Mouse (Mus musculus) liver, embryonic 11.5 days (tissue): ENCODE results near the gene Ccdc121. TPM values are rescaled to one million over a fixed set of nuclear protein-coding genes. Genes with fewer than 3 reads are reported as not detected.

Source experiments
- ATAC-seq: fragments of 200-750 bp; cut with Nextera tagmentation; replicated peaks from 2 replicates; pipeline ENCODE4 v1.8.0; 2017; ENCODE audit warnings: moderate number of reproducible peaks, mild to moderate bottlenecking, moderate TSS enrichment, moderate library complexity; ENCODE audit not compliant: low FRiP score
- DNase-seq: peaks from one replicate; pipeline ENCODE4 v3.0.0-alpha.2; 2017; ENCODE audit warnings: low spot score
- H3K27ac ChIP-seq: fragments of 300-500 bp; sonication (generic); 2 replicates; pipeline ENCODE4 v1.5.1; 2014; ENCODE audit warnings: mild to moderate bottlenecking, low read depth, low read length, control low read depth
- H3K27me3 ChIP-seq: fragments of 300-500 bp; sonication (generic); replicated peaks from 2 replicates; pipeline ENCODE4 v1.6.1; 2014; ENCODE audit warnings: low read length, mixed read lengths; ENCODE audit not compliant: control insufficient read depth, insufficient read depth
- H3K36me3 ChIP-seq: fragments of 300-500 bp; sonication (generic); 2 replicates; pipeline ENCODE4 v1.6.1; 2014; ENCODE audit warnings: mild to moderate bottlenecking, low read length, moderate library complexity, mixed read lengths; ENCODE audit not compliant: control insufficient read depth, insufficient read depth
- H3K4me1 ChIP-seq: fragments of 300-500 bp; sonication (generic); replicated peaks from 2 replicates; pipeline ENCODE4 v1.6.1; 2014; ENCODE audit warnings: low read length, mixed read lengths; ENCODE audit not compliant: control insufficient read depth, insufficient read depth
- H3K4me2 ChIP-seq: fragments of 300-500 bp; sonication (generic); 2 replicates; pipeline ENCODE4 v1.6.1; 2014; ENCODE audit warnings: mild to moderate bottlenecking, control low read depth, moderate library complexity
- H3K4me3 ChIP-seq: fragments of 300-500 bp; sonication (generic); 2 replicates; pipeline ENCODE4 v1.5.1; 2014; ENCODE audit warnings: low read depth, low read length, control low read depth
- H3K9ac ChIP-seq: fragments of 300-500 bp; sonication (generic); 2 replicates; pipeline ENCODE4 v1.6.1; 2014; ENCODE audit warnings: low read depth, low read length, control low read depth
- H3K9me3 ChIP-seq: fragments of 300-500 bp; sonication (generic); 2 replicates; pipeline ENCODE4 v1.6.1; 2016; ENCODE audit warnings: low read length, inconsistent platforms, mixed read lengths; ENCODE audit not compliant: control insufficient read depth
- WGBS: fragments of 180-500 bp; shearing (Covaris S2); extraction: QIAGEN DNeasy Blood & Tissue Kit; methylation state at CpG from one replicate; pipeline ENCODE4 v1.1.7; 2014; 5-methylcytosine and 5-hydroxymethylcytosine counted together
- polyA plus RNA-seq: library from polyadenylated mRNA; unstranded; fragments of >200 nt; fragmentation: Nextera tagmentation; extraction: Ambion mirVana; gene quantifications from 2 replicates; pipeline ENCODE4 v1.2.1, GENCODE M21; 2014

The Ccdc121 gene
- not detected in 2 replicates for polyA plus RNA-seq

GRCm38 (mm10) chr1:181511307-181511706 lies at the start of gene Ccdc121:
TSS of gene Ccdc121 (minus strand) at chr1:181511451.
- no peaks in the 10 kb centered on the region for H3K36me3 ChIP-seq
- no peak within 1 kb of the TSS for H3K4me2 ChIP-seq
- H3K27ac ChIP-seq: no peak within 1 kb of the TSS
- WGBS: 58% methylated on average over 4 of the region's 4 CpGs
- H3K27me3 ChIP-seq: peaks cover 3% of the 10 kb centered on the region; the same call in 1 of the 2 replicates
- H3K4me1 ChIP-seq: no peaks in the 10 kb centered on the region
- no peaks in the 10 kb centered on the region for H3K9me3 ChIP-seq
- DNase-seq (no peak), ATAC-seq (no peak)
- no peak within 1 kb of the TSS for H3K4me3 ChIP-seq
- H3K9ac ChIP-seq: no peak within 1 kb of the TSS

- 81% methylated on average over 6 of the region's 6 CpGs for WGBS
Observed at GRCm38 (mm10) chr1:181560325-181560724, 49.1 kb upstream of the Ccdc121 start.

GRCm38 (mm10) chr1:181559655-181560054 lies 48.4 kb upstream of the Ccdc121 start:
- H3K27me3 ChIP-seq: no peaks in the 10 kb centered on the region
- ATAC-seq: no peak
- no peaks in the 10 kb centered on the region for H3K9me3 ChIP-seq
- no peak overlapping the region for H3K9ac ChIP-seq
- DNase-seq: no peak
- no peak overlapping the region for H3K4me3 ChIP-seq
- 67% methylated on average over 10 of the region's 10 CpGs for WGBS
- no peak overlapping the region for H3K4me2 ChIP-seq
- H3K4me1 ChIP-seq: no peaks in the 10 kb centered on the region
- no peaks in the 10 kb centered on the region for H3K36me3 ChIP-seq
- H3K27ac ChIP-seq: no peak overlapping the region

More at GRCm38 (mm10) chr1:181560325-181560724, 49.1 kb upstream of the Ccdc121 start:
- H3K9me3 ChIP-seq: no peaks in the 10 kb centered on the region
- ATAC-seq: no peak
- no peak overlapping the region for H3K4me3 ChIP-seq
- H3K4me1 ChIP-seq: no peaks in the 10 kb centered on the region
- H3K4me2 ChIP-seq: no peak overlapping the region
- H3K9ac ChIP-seq: no peak overlapping the region
- no peak for DNase-seq
- H3K27ac ChIP-seq: no peak overlapping the region
- H3K36me3 ChIP-seq: no peaks in the 10 kb centered on the region
- H3K27me3 ChIP-seq: no peaks in the 10 kb centered on the region

GRCm38 (mm10) chr1:181555475-181555874 lies 44.2 kb upstream of the Ccdc121 start:
- DNase-seq: no peak
- Histone ChIP-seq H3K4me3 (no peak overlapping the region), H3K4me1 (no peaks in the 10 kb centered on the region), H3K36me3 (no peaks in the 10 kb centered on the region), H3K9me3 (no peaks in the 10 kb centered on the region), H3K4me2 (no peak overlapping the region), H3K27me3 (no peaks in the 10 kb centered on the region), H3K9ac (no peak overlapping the region), H3K27ac (no peak overlapping the region)
- no peak for ATAC-seq
- 62% methylated on average over 5 of the region's 5 CpGs for WGBS

- 40% methylated on average over 10 of the region's 10 CpGs for WGBS
Observed at GRCm38 (mm10) chr1:181552533-181553410, 41.5 kb upstream of the Ccdc121 start.

GRCm38 (mm10) chr1:181550826-181551225 lies 39.6 kb upstream of the Ccdc121 start:
- H3K27ac ChIP-seq: no peak overlapping the region
- ATAC-seq (no peak), DNase-seq (no peak)
- no peaks in the 10 kb centered on the region for H3K27me3 ChIP-seq
- no peak overlapping the region for H3K9ac ChIP-seq
- 35% methylated on average over 5 of the region's 5 CpGs for WGBS
- no peaks in the 10 kb centered on the region for H3K9me3 ChIP-seq
- H3K4me2 ChIP-seq: no peak overlapping the region
- no peaks in the 10 kb centered on the region for H3K4me1 ChIP-seq
- no peak overlapping the region for H3K4me3 ChIP-seq
- no peaks in the 10 kb centered on the region for H3K36me3 ChIP-seq

More at GRCm38 (mm10) chr1:181552533-181553410, 41.5 kb upstream of the Ccdc121 start:
- Histone ChIP-seq H3K4me3 (no peak overlapping the region), H3K27ac (no peak overlapping the region), H3K9ac (no peak overlapping the region), H3K36me3 (no peaks in the 10 kb centered on the region), H3K4me1 (no peaks in the 10 kb centered on the region), H3K9me3 (no peaks in the 10 kb centered on the region), H3K4me2 (no peak overlapping the region), H3K27me3 (no peaks in the 10 kb centered on the region)
- no peak for ATAC-seq
- DNase-seq: no peak

- ATAC-seq: no peak
- no peak for DNase-seq
- no peak overlapping the region for H3K4me2 ChIP-seq
- WGBS: 88% methylated on average over 8 of the region's 8 CpGs
- no peak overlapping the region for H3K27ac ChIP-seq
- H3K9ac ChIP-seq: no peak overlapping the region
- no peaks in the 10 kb centered on the region for H3K36me3 ChIP-seq
- H3K4me1 ChIP-seq: no peaks in the 10 kb centered on the region
- no peaks in the 10 kb centered on the region for H3K9me3 ChIP-seq
- H3K4me3 ChIP-seq: no peak overlapping the region
- H3K27me3 ChIP-seq: no peaks in the 10 kb centered on the region
Observed at GRCm38 (mm10) chr1:181549987-181550386, 38.7 kb upstream of the Ccdc121 start.

- WGBS: 31% methylated on average over 23 of the region's 23 CpGs
- H3K9ac ChIP-seq: no peak overlapping the region
- no peaks in the 10 kb centered on the region for H3K4me1 ChIP-seq
- H3K9me3 ChIP-seq: no peaks in the 10 kb centered on the region
- no peak overlapping the region for H3K27ac ChIP-seq
- no peak for DNase-seq
- peaks cover 2% of the 10 kb centered on the region; the same call in 1 of the 2 replicates for H3K27me3 ChIP-seq
- H3K4me2 ChIP-seq: peak overlapping the region; percentile 25; the same call in 1 of the 2 replicates
- ATAC-seq: no peak
- no peak overlapping the region for H3K4me3 ChIP-seq
- H3K36me3 ChIP-seq: no peaks in the 10 kb centered on the region
Observed at GRCm38 (mm10) chr1:181545044-181545772, 34.0 kb upstream of the Ccdc121 start.
